Mouse (Mus musculus) thymus, postnatal 36 days (tissue): Measurements from ENCODE around the gene March10.

Source experiments
- DNase-seq, 2 experiments: peaks; one replicate each; pipeline ENCODE4 v3.0.0; 2022; ENCODE audit warnings: mixed read lengths in 2 of 2

March10 gene

DNA sequence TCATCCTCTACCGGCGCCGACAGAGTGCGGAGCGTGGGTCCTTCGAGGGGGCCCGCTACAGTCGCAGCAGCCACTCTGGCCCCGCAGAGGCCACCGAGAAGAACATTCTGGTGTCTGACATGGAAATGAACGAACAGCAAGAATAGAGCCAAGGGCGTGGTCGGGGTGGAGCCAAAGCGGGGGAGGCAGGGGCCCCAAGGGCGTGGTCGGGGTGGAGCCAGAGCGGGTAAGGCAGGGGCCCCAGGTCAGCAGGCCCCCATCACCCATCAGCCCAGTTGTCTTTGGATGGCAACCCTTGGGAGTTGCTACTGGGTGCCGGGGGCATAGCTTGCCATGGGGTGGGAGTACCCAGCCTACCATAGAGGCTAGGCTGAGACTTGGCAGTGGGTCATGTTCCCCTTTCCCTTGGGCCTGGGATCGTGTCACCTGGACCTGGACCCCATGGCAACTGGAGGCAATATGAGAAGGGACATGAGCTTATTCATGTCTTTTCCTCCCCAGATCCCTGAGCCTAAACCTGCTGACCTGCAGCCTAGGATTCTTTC lies 106.7 kb downstream of the March10 start:
- no peak for DNase-seq

DNA sequence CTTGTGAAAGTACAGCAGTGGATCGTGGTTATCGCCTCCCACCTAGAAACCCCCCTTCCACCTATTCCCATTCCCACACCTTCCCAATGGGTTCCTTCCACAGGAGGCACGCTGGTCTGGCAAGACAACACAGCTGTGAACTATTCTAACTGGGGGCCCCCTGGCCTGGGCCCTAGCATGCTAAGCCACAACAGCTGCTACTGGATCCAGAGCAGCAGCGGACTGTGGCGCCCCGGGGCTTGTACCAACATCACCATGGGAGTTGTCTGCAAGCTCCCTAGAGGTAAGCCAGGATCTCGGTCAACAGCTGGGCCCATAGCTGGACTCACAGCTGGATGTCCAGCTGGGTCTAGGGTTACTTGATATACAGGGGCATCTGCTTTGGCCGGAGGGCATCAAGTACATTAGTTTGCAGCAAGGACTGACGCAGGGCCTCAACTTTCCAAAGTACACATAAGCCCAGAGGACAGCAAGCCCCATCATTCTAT lies 108.0 kb downstream of the March10 start:
- no peak for DNase-seq

- peak; percentile 70 to 76 for DNase-seq
Observed at GRCm38 (mm10) chr11:105347162-105348161, 109.1 kb downstream of the March10 start.

- no peak for DNase-seq
Observed at GRCm38 (mm10) chr11:105345284-105345683, 111.3 kb downstream of the March10 start.

- DNase-seq: no peak
Observed at GRCm38 (mm10) chr11:105338596-105339390, 117.7 kb downstream of the March10 start.

GRCm38 (mm10) chr11:105333867-105334670 lies 122.5 kb downstream of the March10 start:
- DNase-seq: no peak

DNA sequence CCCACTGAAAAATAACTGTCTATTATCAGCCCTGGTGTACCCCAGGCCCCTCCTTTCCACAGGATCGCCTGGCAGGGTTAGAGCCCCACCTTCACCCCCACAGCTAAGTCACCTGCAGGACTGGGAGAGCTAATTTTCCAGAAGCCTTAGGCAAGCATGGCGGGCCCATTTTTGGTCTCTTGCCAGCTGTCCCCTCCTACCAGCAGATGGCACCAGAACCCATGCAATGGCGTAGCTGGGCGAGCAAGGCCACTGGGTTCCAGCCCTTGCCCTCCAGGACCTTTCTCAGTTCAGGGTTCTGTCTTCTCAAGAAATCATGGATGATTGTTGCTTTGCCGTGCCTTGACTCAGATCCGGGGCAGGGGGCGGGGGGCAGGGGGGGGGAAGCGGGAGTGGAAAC lies 124.1 kb downstream of the March10 start:
- DNase-seq: peak in 1 of 2 experiments; percentile 12

- no peak for DNase-seq
Observed at GRCm38 (mm10) chr11:105331732-105332131, 124.8 kb downstream of the March10 start.

- DNase-seq: no peak
Observed at GRCm38 (mm10) chr11:105331129-105331528, 125.4 kb downstream of the March10 start.

DNA sequence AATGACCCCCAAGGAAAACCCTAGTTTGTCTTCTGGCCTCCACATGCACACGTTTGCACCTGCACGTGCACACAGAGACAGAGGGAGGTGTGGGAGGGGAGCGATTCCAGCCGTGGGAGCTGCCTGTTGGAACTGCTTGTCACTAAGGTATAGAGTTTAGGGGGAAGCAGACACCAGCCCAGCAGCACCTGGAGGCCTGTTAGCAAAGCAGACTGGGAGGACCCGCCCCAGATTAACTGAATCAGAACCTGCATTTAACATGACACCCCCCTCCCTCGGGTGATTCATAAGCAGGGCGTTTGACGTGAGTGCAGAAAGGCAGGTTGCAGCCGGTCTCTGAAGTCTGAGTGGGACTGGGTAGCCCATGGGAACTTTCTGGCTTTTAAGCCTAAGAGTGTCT lies 126.6 kb downstream of the March10 start:
- no peak for DNase-seq

- DNase-seq: no peak
Observed at GRCm38 (mm10) chr11:105327101-105327500, 129.4 kb downstream of the March10 start.

DNA sequence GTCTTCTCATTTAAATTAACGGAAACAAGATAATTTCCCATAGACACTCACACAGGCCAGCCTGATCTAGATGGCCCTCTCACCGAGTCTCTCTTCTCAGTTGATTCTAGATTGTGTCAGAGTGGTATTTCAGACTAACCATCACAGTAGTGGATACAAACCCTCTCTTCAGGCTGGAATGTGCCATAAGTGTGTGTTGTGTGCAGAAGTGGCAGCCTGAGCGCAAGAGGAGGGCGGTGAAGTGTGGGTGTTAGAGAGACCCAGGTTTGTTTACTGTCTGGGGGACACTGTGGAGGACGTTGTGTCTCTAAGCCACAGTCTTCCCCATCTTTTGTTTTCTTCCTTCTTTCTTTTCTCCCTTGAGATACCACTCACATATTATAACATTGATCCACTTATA lies 133.0 kb downstream of the March10 start:
- no peak for DNase-seq

- no peak for DNase-seq
Observed at GRCm38 (mm10) chr11:105321090-105321489, 135.4 kb downstream of the March10 start.

DNA sequence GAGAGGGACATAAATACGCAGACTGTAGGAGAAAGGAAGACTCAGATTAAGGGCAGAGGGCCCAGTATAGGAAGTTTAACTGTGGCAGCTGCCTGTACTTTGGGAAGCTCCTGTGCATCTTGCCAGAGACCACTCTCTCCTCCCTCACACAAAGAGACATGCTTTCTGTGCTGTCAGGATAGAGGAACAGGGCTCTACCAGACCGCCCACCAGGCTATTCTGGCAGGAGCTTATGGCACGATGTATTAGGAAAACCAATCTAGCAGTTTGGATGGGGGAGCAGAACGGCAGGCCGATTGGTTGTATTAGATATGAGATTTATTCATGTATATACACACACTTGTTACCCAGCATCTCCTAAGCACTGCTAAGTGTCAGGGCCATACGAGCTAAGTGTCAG lies 138.8 kb downstream of the March10 start:
- no peak for DNase-seq

DNA sequence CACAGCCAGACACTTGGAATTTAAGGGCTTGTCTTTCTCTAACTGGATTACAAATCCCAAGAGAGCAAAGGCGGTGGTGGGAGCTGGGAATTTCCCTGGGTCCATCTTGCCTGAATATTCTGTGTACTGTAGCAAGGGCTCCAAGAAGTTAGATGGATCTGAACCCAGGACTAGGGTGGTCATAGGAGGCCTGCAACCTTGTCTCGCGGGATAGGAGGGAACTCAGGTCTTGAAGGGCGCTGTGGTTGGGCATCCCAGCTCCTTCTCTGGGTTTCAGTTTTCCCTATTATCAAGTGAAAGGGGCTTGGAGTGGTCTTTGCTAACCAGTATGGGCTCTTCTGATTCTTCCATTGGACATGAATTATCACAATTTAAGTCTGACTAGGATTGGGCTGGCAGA lies 140.4 kb downstream of the March10 start:
- no peak for DNase-seq

DNA sequence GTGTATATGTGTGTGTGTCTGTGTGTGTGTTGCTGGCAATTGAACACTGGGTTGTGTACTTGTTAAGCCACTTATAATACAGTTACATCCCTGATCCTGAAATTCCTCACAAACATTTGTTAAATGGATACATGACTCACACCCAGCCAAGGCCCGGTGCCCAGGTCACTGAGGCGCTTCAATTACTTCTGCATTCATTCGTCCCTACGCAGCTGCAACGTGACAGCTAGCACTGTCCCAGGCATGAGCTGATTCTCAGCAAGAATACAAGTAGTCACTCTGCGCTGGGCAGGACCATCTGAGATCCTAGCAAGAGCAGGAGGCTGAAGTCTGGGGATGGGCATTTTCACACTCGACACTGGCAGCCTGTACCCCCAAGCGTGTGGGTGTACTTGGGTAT lies 141.2 kb downstream of the March10 start:
- DNase-seq: no peak

GRCm38 (mm10) chr11:105313633-105314014 lies 142.9 kb downstream of the March10 start:
- DNase-seq: no peak

GRCm38 (mm10) chr11:105312972-105313632 lies 143.4 kb downstream of the March10 start:
- no peak for DNase-seq

GRCm38 (mm10) chr11:105312311-105312942 lies 144.1 kb downstream of the March10 start:
- no peak for DNase-seq

GRCm38 (mm10) chr11:105311291-105311975 lies 145.1 kb downstream of the March10 start:
- DNase-seq: no peak
